Mouse (Mus musculus) limb, embryonic 11.5 days (tissue): ENCODE data around the gene Sspo. TPM values are rescaled to one million over a fixed set of nuclear protein-coding genes. Genes with fewer than 3 reads are reported as not detected.

Source experiments
- ATAC-seq: fragments of 200-750 bp; cut with Nextera tagmentation; 2 replicates; pipeline ENCODE4 v1.8.0; 2017; ENCODE audit warnings: low read depth; ENCODE audit not compliant: insufficient number of reproducible peaks, low FRiP score, low TSS enrichment
- DNase-seq: peaks from one replicate; pipeline ENCODE4 v3.0.0-alpha.2; 2015; ENCODE audit warnings: low spot score
- H3K27ac ChIP-seq: fragments of 300-500 bp; sonication (generic); replicated peaks from 2 replicates; pipeline ENCODE4 v1.5.1; 2014; ENCODE audit warnings: low read depth, mild to moderate bottlenecking, low read length
- H3K27me3 ChIP-seq: fragments of 300-500 bp; sonication (generic); 2 replicates; pipeline ENCODE4 v1.6.1; 2014; ENCODE audit warnings: mild to moderate bottlenecking, low read length, mixed read lengths; ENCODE audit not compliant: control insufficient read depth, insufficient read depth
- H3K36me3 ChIP-seq: fragments of 300-500 bp; sonication (generic); 2 replicates; pipeline ENCODE4 v1.6.1; 2014; ENCODE audit warnings: mild to moderate bottlenecking, low read length, moderate library complexity, mixed read lengths; ENCODE audit not compliant: control insufficient read depth, insufficient read depth
- H3K4me1 ChIP-seq: fragments of 300-500 bp; sonication (generic); 2 replicates; pipeline ENCODE4 v1.6.1; 2014; ENCODE audit warnings: low read length, mixed read lengths; ENCODE audit not compliant: control insufficient read depth, insufficient read depth
- H3K4me2 ChIP-seq: fragments of 300-500 bp; sonication (generic); 2 replicates; pipeline ENCODE4 v1.6.1; 2014; ENCODE audit warnings: low read depth, mild to moderate bottlenecking, moderate library complexity; ENCODE audit not compliant: severe bottlenecking
- H3K4me3 ChIP-seq: fragments of 300-500 bp; sonication (generic); 2 replicates; pipeline ENCODE4 v1.5.1; 2014; ENCODE audit warnings: low read depth, low read length
- H3K9ac ChIP-seq: fragments of 300-500 bp; sonication (generic); 2 replicates; pipeline ENCODE4 v1.6.1; 2014; ENCODE audit warnings: mild to moderate bottlenecking, low read length
- H3K9me3 ChIP-seq: fragments of 300-500 bp; sonication (generic); 2 replicates; pipeline ENCODE4 v1.6.1; 2016; ENCODE audit warnings: low read length; ENCODE audit not compliant: control insufficient read depth
- WGBS: fragments of 180-500 bp; shearing (Covaris S2); extraction: QIAGEN DNeasy Blood & Tissue Kit; methylation state at CpG from one replicate; pipeline ENCODE4 v1.1.7; 2014; 5-methylcytosine and 5-hydroxymethylcytosine counted together
- polyA plus RNA-seq: library from polyadenylated mRNA; unstranded; fragments of >200 nt; fragmentation: Nextera tagmentation; extraction: Ambion mirVana; gene quantifications from 2 replicates; pipeline ENCODE4 v1.2.1, GENCODE M21; 2014

Sspo gene
- polyA plus RNA-seq: 0.23 and 0.34 TPM in 2 replicates

GRCm38 (mm10) chr6:48447929-48448328 lies at the start of gene Sspo:
Gene Sspo (plus strand): TSS chr6:48448229.
- Histone ChIP-seq H3K4me2 (no peak within 1 kb of the TSS), H3K36me3 (no peaks in the 10 kb centered on the region), H3K9ac (no peak within 1 kb of the TSS), H3K27me3 (no peaks in the 10 kb centered on the region), H3K4me3 (no peak within 1 kb of the TSS; the same call in 1 of the 2 replicates), H3K4me1 (peaks cover 8% of the 10 kb centered on the region), H3K9me3 (no peaks in the 10 kb centered on the region), H3K27ac (no peak within 1 kb of the TSS)
- 87% methylated on average over 1 of the region's 1 CpGs for WGBS
- no peak for DNase-seq
- no peak for ATAC-seq

- Histone ChIP-seq H3K4me3 (no peak overlapping the region), H3K9ac (no peak overlapping the region), H3K9me3 (no peaks in the 10 kb centered on the region), H3K27ac (no peak overlapping the region), H3K36me3 (peaks cover 6% of the 10 kb centered on the region; the same call in 1 of the 2 replicates), H3K4me1 (no peaks in the 10 kb centered on the region), H3K4me2 (no peak overlapping the region), H3K27me3 (no peaks in the 10 kb centered on the region)
- ATAC-seq (no peak), DNase-seq (no peak)
- 94% methylated on average over 5 of the region's 5 CpGs for WGBS
These were observed 48.1 kb upstream of the Sspo start for GRCm38 (mm10) chr6:48399906-48400305.

GRCm38 (mm10) chr6:48404071-48404470 lies 44.0 kb upstream of the Sspo start:
- Histone ChIP-seq H3K27ac (no peak overlapping the region), H3K9me3 (no peaks in the 10 kb centered on the region), H3K27me3 (no peaks in the 10 kb centered on the region), H3K9ac (no peak overlapping the region), H3K4me3 (no peak overlapping the region), H3K36me3 (peaks cover 20% of the 10 kb centered on the region; the same call in 1 of the 2 replicates), H3K4me2 (no peak overlapping the region), H3K4me1 (no peaks in the 10 kb centered on the region)
- DNase-seq (no peak), ATAC-seq (no peak)
- WGBS: 94% methylated on average over 5 of the region's 5 CpGs

- Histone ChIP-seq H3K4me3 (no peak overlapping the region), H3K4me1 (no peaks in the 10 kb centered on the region), H3K27ac (no peak overlapping the region), H3K9ac (no peak overlapping the region), H3K36me3 (peaks cover 33% of the 10 kb centered on the region; the same call in 1 of the 2 replicates), H3K4me2 (no peak overlapping the region), H3K27me3 (no peaks in the 10 kb centered on the region), H3K9me3 (no peaks in the 10 kb centered on the region)
- WGBS: 95% methylated on average over 4 of the region's 4 CpGs
- ATAC-seq: no peak
- no peak for DNase-seq
These were observed 38.2 kb upstream of the Sspo start for GRCm38 (mm10) chr6:48409726-48410343.

GRCm38 (mm10) chr6:48410551-48410950 lies 37.5 kb upstream of the Sspo start:
- no peak for ATAC-seq

GRCm38 (mm10) chr6:48411193-48412092 lies 36.6 kb upstream of the Sspo start:
- no peak overlapping the region for H3K27ac ChIP-seq
- peaks cover 36% of the 10 kb centered on the region for H3K36me3 ChIP-seq
- H3K4me3 ChIP-seq: no peak overlapping the region
- H3K9me3 ChIP-seq: no peaks in the 10 kb centered on the region
- H3K27me3 ChIP-seq: no peaks in the 10 kb centered on the region
- no peak overlapping the region for H3K4me2 ChIP-seq
- whole genome bisulfite sequencing: 91% methylated on average over 6 of the region's 6 CpGs
- no peaks in the 10 kb centered on the region for H3K4me1 ChIP-seq
- DNase-seq (no peak), ATAC-seq (no peak)
- H3K9ac ChIP-seq: no peak overlapping the region

More at GRCm38 (mm10) chr6:48410551-48410950, 37.5 kb upstream of the Sspo start:
- Histone ChIP-seq H3K27ac (no peak overlapping the region), H3K9ac (no peak overlapping the region), H3K4me3 (no peak overlapping the region), H3K36me3 (peaks cover 33% of the 10 kb centered on the region; the same call in 1 of the 2 replicates), H3K4me1 (no peaks in the 10 kb centered on the region), H3K9me3 (no peaks in the 10 kb centered on the region), H3K27me3 (no peaks in the 10 kb centered on the region), H3K4me2 (no peak overlapping the region)
- WGBS: 81% methylated on average over 3 of the region's 3 CpGs
- DNase-seq: no peak

- Histone ChIP-seq H3K9ac (no peak overlapping the region), H3K36me3 (peaks cover 39% of the 10 kb centered on the region), H3K4me1 (no peaks in the 10 kb centered on the region), H3K4me2 (no peak overlapping the region), H3K27ac (no peak overlapping the region), H3K27me3 (no peaks in the 10 kb centered on the region), H3K4me3 (no peak overlapping the region), H3K9me3 (no peaks in the 10 kb centered on the region)
- 91% methylated on average over 4 of the region's 4 CpGs for WGBS
- ATAC-seq (no peak), DNase-seq (no peak)
These were observed 35.9 kb upstream of the Sspo start for GRCm38 (mm10) chr6:48412147-48412546.

- DNase-seq: no peak
- no peaks in the 10 kb centered on the region for H3K9me3 ChIP-seq
- no peak overlapping the region for H3K4me3 ChIP-seq
- no peak overlapping the region for H3K4me2 ChIP-seq
- no peaks in the 10 kb centered on the region for H3K4me1 ChIP-seq
- no peak overlapping the region for H3K9ac ChIP-seq
- H3K36me3 ChIP-seq: peaks cover 37% of the 10 kb centered on the region
- no peak for ATAC-seq
- no peak overlapping the region for H3K27ac ChIP-seq
- 92% methylated on average over 3 of the region's 3 CpGs for WGBS
- no peaks in the 10 kb centered on the region for H3K27me3 ChIP-seq
These were observed 35.4 kb upstream of the Sspo start for GRCm38 (mm10) chr6:48412662-48413061.
